Mouse (Mus musculus) Patski (cell line): ENCODE results near the gene Sbpl. TPM values are rescaled to one million over a fixed set of nuclear protein-coding genes. Genes with fewer than 3 reads are reported as not detected.

Source experiments
- ATAC-seq: fragments of 100-300 bp; one replicate; pipeline ENCODE4 v1.8.0; 2021
- CTCF ChIA-PET: fragments of 350-600 bp; sonication (Branson Sonifier 250); formaldehyde crosslinking; loops from one replicate; lab custom pipeline; 2022; ENCODE audit warnings: inconsistent platforms; lab: Charles Lee
- POLR2A ChIA-PET: fragments of 350-600 bp; sonication (Branson Sonifier 250); formaldehyde crosslinking; loops from one replicate; lab custom pipeline; 2022; ENCODE audit warnings: antibody characterized with exemption, inconsistent platforms; lab: Charles Lee
- DNase-seq: peaks from one replicate; pipeline ENCODE4 v3.0.0-alpha.2; 2011; ENCODE audit warnings: low read depth, low spot score
- H3K27me3 ChIP-seq: fragments of 371-371 bp; one replicate; pipeline ENCODE4 v1.5.1; 2021
- CTCF ChIP-seq: fragments of 100-300 bp; IDR thresholded peaks from one replicate; pipeline ENCODE4 v1.5.1; 2021
- in situ Hi-C: fragments of 300-500 bp; cut with MboI; formaldehyde crosslinking; loops from 3 replicates; pipeline ENCODE4 v1.11.1; 2018; ENCODE audit warnings: low pct_unique_long_range_greater_than_20kb, mixed read lengths
- polyA plus RNA-seq: library from polyadenylated mRNA; unstranded; gene quantifications from one replicate; pipeline ENCODE4 v1.2.3, GENCODE M21; 2021

The Sbpl gene
- polyA plus RNA-seq, 1 experiment from 2014 or later, result not detected

GRCm38 (mm10) chr17:23984989-23985388, 29.9 kb upstream of the Sbpl start:
- ATAC-seq (peak; percentile 49), DNase-seq (no peak)
- ChIA-PET POLR2A (no interaction called here), CTCF (interaction anchor here (1.2 kb wide), 1 partner anchor 25 kb away, joined by 3 read pairs; no protein-coding TSS in a partner anchor)
- H3K27me3 ChIP-seq, result no peaks in the 10 kb centered on the region
- in situ Hi-C loops, result no loop called here
- no peak for TF ChIP-seq CTCF

- no peak for DNase-seq
- POLR2A ChIA-PET, result no interaction called here
- in situ Hi-C loops, result no loop called here
- no peak for TF ChIP-seq CTCF
- no peaks in the 10 kb centered on the region for H3K27me3 ChIP-seq
- no peak for ATAC-seq
- CTCF ChIA-PET, result interaction anchor here (1.3 kb wide), 1 partner anchor 13 kb away, joined by 3 read pairs; no protein-coding TSS in a partner anchor
Measured at GRCm38 (mm10) chr17:23982912-23983311, 27.8 kb upstream of the Sbpl start.

- ATAC-seq (no peak), DNase-seq (no peak)
- in situ Hi-C loops, result no loop called here
- POLR2A ChIA-PET, result no interaction called here
- CTCF ChIA-PET, result interaction anchor here (1.0 to 2.1 kb wide), 3 partner anchors 10 to 12 kb away, joined by 3 to 8 read pairs (median 7); no protein-coding TSS in a partner anchor
- no peak for TF ChIP-seq CTCF
- no peaks in the 10 kb centered on the region for H3K27me3 ChIP-seq
Measured at GRCm38 (mm10) chr17:23980297-23980909, 25.3 kb upstream of the Sbpl start, which contains the start of gene Prss30. TSS of gene Prss30 (minus strand) at chr17:23980566.

GRCm38 (mm10) chr17:23979471-23979870, 24.4 kb upstream of the Sbpl start:
- no peaks in the 10 kb centered on the region for H3K27me3 ChIP-seq
- in situ Hi-C loops, result loop anchor here (10.0 kb wide), 1 partner anchor 65 kb away; no protein-coding TSS in a partner anchor
- ChIA-PET POLR2A (no interaction called here), CTCF (interaction anchor here (1.0 to 2.1 kb wide), 5 partner anchors 9 to 30 kb away, joined by 3 to 8 read pairs (median 6); no protein-coding TSS in a partner anchor)
- no peak for DNase-seq
- no peak for ATAC-seq
- TF ChIP-seq CTCF, result no peak

DNA sequence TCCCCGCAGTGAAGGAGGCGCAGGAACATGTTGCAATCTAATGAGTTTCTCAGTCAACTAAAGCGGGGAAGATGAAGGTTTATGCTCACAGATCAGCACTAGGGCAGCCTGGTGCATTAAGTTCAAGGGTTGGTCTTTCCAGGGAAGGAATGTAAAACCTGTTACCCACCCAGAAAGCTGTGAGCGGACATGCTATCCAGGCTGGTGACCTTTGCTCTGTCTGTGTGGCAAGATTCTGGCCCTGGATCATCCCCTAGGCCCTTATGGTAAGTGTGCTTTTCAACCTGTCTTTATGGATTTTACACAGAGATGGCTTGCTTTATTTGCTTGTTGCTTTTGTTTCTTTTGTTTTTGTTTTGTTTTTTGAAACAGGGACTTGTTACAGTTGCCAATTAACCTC, 21.6 kb upstream of the Sbpl start:
- POLR2A ChIA-PET, result no interaction called here
- in situ Hi-C loops, result loop anchor here (10.0 kb wide), 1 partner anchor 68 kb away; no protein-coding TSS in a partner anchor
- ATAC-seq, result no peak

DNA sequence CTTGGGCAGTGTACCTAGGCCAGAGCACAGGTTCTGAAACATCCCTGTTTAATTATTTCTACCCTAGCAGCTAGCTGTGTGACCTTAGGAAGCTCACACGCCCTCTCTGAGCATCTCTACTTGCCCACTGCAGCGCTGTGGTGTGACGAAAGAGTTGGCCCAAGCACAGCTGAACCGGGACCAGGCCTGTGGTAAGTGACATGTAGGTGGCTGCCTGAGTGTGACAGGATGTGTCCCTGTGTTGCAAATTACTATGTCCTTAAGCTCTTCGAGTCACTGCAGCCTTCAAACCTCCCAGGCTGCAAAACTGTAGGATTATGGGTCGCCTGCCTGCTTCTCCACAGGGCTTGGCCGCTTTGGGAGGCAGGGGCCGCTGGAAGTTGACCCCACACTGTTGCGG, 16.2 kb upstream of the Sbpl start:
- H3K27me3 ChIP-seq, result no peaks in the 10 kb centered on the region
- no peak for TF ChIP-seq CTCF
- ATAC-seq, result no peak
- in situ Hi-C loops, result loop anchor here (10.0 kb wide), 1 partner anchor 73 kb away; no protein-coding TSS in a partner anchor
- DNase-seq, result no peak
- POLR2A ChIA-PET, result no interaction called here
- CTCF ChIA-PET, result interaction anchor here (1.8 to 2.1 kb wide), 2 partner anchors 9 to 35 kb away, joined by 4 to 7 read pairs; partner anchors contain the start of gene Prss30

More for the DNA sequence above, 21.6 kb upstream of the Sbpl start:
- CTCF ChIA-PET, result interaction anchor here (0.6 kb wide), 1 partner anchor 125 kb away, joined by 3 read pairs; no protein-coding TSS in a partner anchor
- DNase-seq, result no peak
- no peaks in the 10 kb centered on the region for H3K27me3 ChIP-seq
- TF ChIP-seq CTCF, result no peak

GRCm38 (mm10) chr17:23969231-23969630, 14.2 kb upstream of the Sbpl start:
- ATAC-seq (peak; percentile 66), DNase-seq (no peak)
- POLR2A ChIA-PET, result no interaction called here
- H3K27me3 ChIP-seq, result no peaks in the 10 kb centered on the region
- CTCF ChIA-PET, result interaction anchor here (0.6 to 2.1 kb wide), 10 partner anchors 9 to 120 kb away, joined by 3 to 7 read pairs (median 4); partner anchors contain the start of gene Prss30
- TF ChIP-seq CTCF, result peak; percentile 92
- in situ Hi-C loops, result no loop called here

DNA sequence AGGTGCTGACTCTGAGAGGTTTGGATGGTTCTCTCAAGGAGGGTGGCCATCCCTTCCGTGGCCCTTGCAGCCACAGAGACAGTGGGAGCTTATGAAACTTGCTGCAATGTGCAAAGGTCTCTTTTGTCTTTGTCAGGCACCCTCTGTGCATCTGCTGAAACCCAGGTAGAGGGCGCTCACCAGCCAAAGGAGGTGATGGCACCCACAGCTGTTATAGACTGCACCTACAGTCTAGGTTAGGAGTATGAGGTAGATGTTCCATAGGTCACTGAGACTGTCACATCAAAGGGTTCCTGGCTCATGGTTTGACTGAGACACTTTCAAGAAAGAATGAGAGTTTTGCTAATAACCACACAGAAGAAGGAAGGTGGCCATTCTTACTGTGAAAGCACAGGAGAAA, 13.7 kb upstream of the Sbpl start:
- ATAC-seq, result peak; percentile 55
- POLR2A ChIA-PET, result interaction anchor here (0.6 kb wide), 1 partner anchor 55 kb away, joined by 3 read pairs; no protein-coding TSS in a partner anchor
- DNase-seq, result no peak
- H3K27me3 ChIP-seq, result no peaks in the 10 kb centered on the region
- CTCF ChIA-PET, result interaction anchor here (0.9 to 1.5 kb wide), 5 partner anchors 11 to 138 kb away, joined by 3 to 8 read pairs (median 3); partner anchors contain the start of gene Prss30
- in situ Hi-C loops, result no loop called here
- TF ChIP-seq CTCF, result peak; percentile 16

DNA sequence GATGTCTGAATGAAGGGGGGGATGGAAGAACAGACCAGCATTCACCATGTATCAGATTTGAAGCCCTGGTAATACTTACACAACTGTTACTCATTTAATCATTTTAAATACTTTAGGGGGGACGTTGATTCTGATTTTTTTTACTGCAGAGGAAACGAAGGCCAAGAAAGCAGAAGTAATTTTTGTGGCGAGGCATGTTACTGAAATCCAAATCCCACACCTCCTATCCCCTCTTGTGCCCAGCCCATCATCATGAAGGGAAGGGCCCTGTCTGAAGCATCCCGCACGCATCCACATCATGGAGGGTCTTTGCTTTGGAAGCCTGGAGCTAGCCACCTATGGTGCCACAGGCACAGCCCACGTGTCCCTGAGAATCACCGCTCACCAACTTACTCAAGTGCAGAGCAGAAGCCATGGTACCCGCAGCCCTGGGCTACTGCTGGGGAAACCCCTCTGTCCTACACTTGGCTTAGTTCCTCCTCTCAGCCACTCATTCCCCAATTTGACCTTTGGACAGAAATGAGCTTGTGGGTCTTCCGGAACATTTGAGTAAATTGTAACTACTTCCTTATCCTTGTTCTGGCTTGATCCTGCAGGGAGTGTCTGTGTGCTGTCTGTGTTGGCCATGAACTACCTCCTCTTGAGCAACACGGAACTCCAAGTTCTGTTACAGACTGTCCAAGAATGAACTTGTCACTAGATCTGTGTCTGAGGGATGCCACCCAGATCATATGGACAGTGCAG, 11.8 kb upstream of the Sbpl start:
- ATAC-seq, result no peak
- H3K27me3 ChIP-seq, result no peaks in the 10 kb centered on the region
- POLR2A ChIA-PET, result no interaction called here
- TF ChIP-seq CTCF, result no peak
- CTCF ChIA-PET, result no interaction called here
- no peak for DNase-seq
- in situ Hi-C loops, result no loop called here

DNA sequence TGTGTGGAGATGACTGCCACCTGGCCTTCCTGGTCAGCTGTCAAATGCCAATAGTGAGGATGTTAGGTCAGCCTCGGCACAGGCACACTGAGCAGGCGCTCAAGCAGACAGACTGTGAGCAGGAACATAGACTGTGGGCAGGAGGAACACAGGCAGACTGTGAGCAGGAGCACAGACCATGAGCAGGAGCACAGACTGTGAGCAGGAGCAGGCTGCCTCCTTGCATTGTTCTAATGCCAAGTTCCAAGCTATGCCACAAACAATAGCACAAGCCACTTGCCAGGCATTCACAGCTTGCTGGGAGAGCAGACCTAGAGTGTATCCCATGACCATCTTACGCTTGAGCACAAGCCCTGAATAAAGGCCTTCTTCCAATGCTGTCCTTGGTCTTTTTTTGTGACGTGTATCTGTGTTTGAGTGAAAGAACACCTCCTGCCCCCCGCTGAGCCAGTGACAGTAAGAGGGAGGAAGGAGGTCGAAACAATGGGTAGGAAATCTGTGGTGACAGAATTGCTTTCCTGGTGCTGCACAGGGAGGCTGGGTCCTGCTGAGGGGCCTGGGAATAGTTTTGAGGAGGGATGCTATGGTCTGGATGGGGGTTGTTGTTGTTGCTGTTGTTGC, 10.8 kb upstream of the Sbpl start:
- no peak for ATAC-seq
- ChIA-PET CTCF (no interaction called here), POLR2A (no interaction called here)
- TF ChIP-seq CTCF, result no peak
- H3K27me3 ChIP-seq, result no peaks in the 10 kb centered on the region
- in situ Hi-C loops, result no loop called here
- no peak for DNase-seq
